Mouse (Mus musculus) A20 (cell line): ENCODE measurements around the gene Msh3.
A peak's percentile ranks its signal among the peaks of the same experiment; 100 is the strongest.
"Not testable (repeated sequence)": the region's sequence is repeated elsewhere in the genome, so short reads cannot be mapped to it uniquely, and the experiment has no call there.

Source experiments
- DNase-seq: peaks from one replicate; pipeline ENCODE4 v3.0.0-alpha.2; 2011; ENCODE audit warnings: low read depth, low spot score

Msh3 gene

DNA sequence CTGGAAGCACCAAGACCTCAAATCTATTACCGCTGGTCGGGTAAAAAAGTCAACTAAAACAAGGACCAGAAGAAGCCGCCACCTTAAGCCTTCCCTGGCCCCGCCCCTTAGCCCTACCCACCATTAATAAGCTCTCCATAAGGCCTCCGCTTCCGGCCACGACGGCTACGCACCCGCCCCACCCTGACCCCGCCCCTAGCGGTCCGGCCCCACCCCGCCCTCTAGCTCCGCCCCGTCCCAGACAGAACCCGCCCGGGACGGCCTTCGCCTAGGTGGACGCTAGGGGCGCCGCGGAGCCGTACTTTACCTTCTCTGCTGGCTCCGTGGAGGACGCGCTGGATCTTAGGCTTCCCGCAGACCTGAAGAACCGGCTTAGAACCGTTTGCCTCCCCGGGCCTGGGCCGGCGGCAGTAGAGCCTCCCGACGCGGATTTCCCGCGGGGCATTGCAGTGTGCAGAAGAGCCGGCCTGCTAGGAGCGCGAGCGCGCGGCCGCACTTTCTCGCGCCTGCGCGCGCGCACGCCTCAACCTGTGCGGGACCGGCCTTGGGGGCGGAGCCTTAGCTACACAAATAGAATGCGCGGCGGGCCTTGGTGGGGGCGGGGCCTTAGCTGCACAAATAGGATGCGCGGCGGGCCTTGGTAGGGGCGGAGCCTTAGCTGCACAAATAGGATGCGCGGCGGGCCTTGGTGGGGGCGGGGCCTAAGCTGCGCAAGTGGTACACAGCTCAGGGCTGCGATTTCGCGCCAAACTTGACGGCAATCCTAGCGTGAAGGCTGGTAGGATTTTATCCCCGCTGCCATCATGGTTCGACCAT, at the start of gene Msh3, which contains the start of gene Dhfr:
Gene Msh3 (minus strand): TSS at position 548 of the 816 bp plus-strand sequence.
Gene Dhfr (plus strand): TSS at position 271 of the 816 bp plus-strand sequence.
- DNase-seq, result peak; percentile 100

DNA sequence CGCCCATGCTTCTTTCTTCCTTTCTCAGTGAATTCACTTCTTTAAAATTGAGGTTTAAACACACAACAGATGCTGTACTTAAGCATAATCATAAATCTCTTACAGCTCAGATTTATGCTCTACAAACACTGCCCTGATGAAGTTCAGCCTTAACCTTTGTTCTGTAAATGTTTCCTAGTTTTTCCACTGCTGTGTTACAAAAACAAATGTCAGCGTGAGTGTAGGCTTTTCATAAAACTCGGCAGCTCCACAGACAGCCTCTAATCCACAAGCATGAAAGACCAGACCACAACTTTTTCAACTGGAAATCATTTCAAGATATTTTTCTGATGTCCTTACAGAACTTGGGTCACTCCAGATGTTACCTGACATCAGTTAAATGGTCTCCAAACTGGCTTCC, 48.7 kb upstream of the Msh3 start:
- DNase-seq, result no peak

DNA sequence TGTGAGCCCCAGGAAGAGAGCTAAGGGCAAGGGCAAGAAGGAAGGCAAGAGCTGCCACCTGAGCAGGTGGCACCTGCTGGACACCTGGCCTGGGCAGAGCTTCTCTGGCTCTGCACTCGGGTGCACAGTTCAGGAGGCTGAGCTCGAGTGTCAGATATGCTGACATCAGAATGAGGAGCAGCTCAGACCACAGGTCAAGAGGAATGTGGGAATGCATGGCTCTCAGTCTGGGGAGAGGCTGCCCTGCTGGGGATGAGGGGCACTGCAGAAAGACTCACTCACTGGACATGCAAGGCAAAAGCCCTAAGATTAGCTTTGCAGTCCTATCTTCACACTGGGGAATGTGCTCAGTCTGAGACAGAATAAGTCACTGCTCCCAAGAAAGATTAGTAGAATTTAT, 47.3 kb upstream of the Msh3 start:
- DNase-seq, result no peak

GRCm38 (mm10) chr13:92398491-92399384, 43.9 kb upstream of the Msh3 start:
- no peak for DNase-seq

- DNase-seq, result no peak
Observed at GRCm38 (mm10) chr13:92393047-92393661, 38.4 kb upstream of the Msh3 start.

DNA sequence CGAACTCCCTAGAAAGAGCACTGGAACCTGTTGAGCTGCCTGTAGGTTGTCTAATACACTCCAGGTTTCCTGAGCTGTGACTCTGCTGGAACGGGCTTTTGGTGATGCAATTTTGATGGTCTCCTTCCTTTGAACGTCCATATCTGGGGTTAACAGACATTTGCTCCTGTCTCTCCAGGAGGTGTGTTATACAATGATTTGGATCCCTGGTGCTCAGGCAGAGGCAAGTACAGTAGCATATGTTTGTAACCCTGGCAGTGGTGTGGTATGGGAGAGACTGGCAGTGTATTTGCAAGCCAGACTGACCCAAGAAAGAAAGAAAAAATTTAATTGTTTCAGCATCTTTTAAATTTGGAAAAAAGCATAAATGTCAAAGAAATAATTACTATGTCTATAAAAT, 32.6 kb upstream of the Msh3 start:
- no peak for DNase-seq

DNA sequence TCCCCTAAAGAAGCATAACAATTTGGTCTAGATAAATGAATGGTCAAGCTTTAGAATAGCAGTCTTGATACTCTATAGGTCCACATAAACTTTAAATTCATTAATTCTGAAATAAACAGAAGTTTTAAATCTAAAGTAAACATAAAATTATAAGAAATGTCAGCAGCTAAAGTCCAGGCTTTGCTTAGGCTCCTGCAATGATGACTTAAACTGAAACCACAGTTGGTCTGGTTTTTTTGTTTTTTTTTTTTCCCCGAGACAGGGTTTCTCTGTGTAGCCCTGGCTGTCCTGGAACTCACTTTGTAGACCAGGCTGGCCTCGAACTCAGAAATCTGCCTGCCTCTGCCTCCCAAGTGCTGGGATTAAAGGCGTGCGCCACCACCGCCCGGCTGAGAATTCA, 16.7 kb upstream of the Msh3 start:
- not testable (repeated sequence) for DNase-seq

DNA sequence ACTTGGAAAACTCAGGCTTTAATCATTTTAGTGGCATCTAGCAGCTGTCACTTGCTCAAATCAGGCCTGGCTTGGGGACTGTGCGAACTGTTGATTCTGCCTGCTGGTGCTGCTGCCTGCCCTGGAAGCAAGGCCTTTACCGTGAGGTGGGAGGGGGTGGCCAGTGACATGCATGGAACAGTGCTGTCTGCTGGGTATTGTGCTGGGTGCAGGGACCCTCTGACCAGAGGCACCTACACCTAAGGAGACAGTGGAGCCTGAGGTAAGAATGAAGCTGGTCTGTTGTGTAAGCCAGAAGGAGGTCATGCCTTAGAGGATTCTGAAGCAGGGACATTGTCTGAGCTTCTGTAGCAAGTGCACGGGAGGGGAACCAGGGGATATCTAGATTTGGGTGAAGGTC, 16.0 kb upstream of the Msh3 start:
- DNase-seq, result no peak

GRCm38 (mm10) chr13:92365312-92365711, 10.5 kb upstream of the Msh3 start:
- DNase-seq, result no peak

- DNase-seq, result no peak
Observed at GRCm38 (mm10) chr13:92361609-92362008, 6.8 kb upstream of the Msh3 start.

- peak; percentile 49 for DNase-seq
Observed at GRCm38 (mm10) chr13:92357644-92358043, 2.8 kb upstream of the Msh3 start.

- DNase-seq, result no peak
Observed at GRCm38 (mm10) chr13:92356376-92356775, 1.6 kb upstream of the Msh3 start.

DNA sequence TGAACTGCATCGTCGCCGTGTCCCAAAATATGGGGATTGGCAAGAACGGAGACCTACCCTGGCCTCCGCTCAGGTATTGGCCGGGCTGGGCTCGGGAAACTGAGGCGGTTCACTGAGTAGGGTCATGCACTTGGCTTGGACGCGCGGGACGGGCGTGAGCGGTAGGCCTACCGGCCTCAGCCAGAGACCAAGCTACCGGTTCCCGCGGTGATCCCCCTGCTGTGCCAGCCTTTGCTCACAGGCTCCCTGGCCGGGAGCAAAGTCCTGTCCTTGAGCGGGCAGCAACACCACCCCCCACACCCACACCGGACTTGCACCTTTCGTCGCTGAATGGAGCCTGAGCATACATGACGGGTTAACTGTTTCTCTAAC, 455 bp upstream of the Msh3 start:
- no peak for DNase-seq

GRCm38 (mm10) chr13:92353956-92354355, 847 bp downstream of the Msh3 start:
- no peak for DNase-seq

GRCm38 (mm10) chr13:92351100-92351499, 3.7 kb downstream of the Msh3 start:
- DNase-seq, result no peak

GRCm38 (mm10) chr13:92346338-92346737, 8.5 kb downstream of the Msh3 start:
- no peak for DNase-seq

DNA sequence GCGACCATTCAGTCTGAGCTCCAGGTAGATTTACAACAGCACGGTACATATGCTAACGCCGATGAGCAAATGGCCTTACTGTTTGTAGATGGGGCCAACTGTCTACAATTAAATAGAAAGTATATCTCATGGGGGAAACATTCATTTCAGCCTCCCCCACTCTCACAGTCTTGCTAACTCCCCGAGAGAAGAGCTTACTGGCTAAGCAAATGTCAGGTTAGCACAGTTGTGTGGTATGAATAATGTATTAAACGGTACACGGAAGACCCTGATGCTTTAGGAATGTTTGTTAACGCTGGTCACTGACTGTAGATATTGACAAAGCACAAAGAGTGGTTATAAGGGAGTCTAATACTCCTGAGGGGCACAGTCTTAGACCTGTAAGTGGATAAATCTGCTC, 10.8 kb downstream of the Msh3 start:
- no peak for DNase-seq

- DNase-seq, result no peak
Observed at GRCm38 (mm10) chr13:92339787-92340186, 15.0 kb downstream of the Msh3 start.

GRCm38 (mm10) chr13:92337773-92338462, 16.9 kb downstream of the Msh3 start:
- no peak for DNase-seq

DNA sequence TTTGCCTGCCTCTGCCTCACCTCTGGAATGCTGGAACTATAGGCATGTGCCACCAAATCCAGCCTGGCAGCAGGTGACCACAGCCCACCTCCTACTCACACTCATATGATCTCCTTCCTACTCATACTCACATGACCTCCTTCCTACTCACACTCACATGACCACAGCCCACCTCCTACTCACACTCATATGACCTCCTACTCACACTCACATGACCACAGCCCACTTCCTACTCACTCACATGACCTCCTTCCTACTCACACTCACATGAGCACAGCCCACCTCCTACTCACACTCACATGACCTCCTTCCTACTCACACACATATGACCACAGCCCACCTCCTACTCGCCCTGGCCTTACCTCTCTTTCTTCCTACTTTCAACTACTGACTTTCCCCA, 17.9 kb downstream of the Msh3 start:
- DNase-seq, result no peak

- DNase-seq, result peak; percentile 47
Observed at GRCm38 (mm10) chr13:92332103-92332879, 22.5 kb downstream of the Msh3 start.
